Mouse (Mus musculus) activated CD4-positive, CD25-positive, alpha-beta regulatory T cell (primary cell): ENCODE data around the gene Hapln2. TPM values are rescaled to one million over a fixed set of nuclear protein-coding genes. Genes with fewer than 3 reads are reported as not detected.

Source experiments
- polyA plus RNA-seq, 2 experiments: library from polyadenylated mRNA; unstranded; fragments of 100-300 nt; shearing (Covaris generic); gene quantifications; one replicate each; pipeline ENCODE4 v1.2.1; 2017

Hapln2 gene
- not detected for polyA plus RNA-seq

GRCm38 (mm10) chr3:88027434-88028186 is at the start of gene Hapln2:
TSS of gene Hapln2 (minus strand) at chr3:88027583.

GRCm38 (mm10) chr3:88057902-88058696 is 30.7 kb upstream of the Hapln2 start, which contains the start of gene Naxe:
TSS of gene Naxe (minus strand) at chr3:88058495.

DNA sequence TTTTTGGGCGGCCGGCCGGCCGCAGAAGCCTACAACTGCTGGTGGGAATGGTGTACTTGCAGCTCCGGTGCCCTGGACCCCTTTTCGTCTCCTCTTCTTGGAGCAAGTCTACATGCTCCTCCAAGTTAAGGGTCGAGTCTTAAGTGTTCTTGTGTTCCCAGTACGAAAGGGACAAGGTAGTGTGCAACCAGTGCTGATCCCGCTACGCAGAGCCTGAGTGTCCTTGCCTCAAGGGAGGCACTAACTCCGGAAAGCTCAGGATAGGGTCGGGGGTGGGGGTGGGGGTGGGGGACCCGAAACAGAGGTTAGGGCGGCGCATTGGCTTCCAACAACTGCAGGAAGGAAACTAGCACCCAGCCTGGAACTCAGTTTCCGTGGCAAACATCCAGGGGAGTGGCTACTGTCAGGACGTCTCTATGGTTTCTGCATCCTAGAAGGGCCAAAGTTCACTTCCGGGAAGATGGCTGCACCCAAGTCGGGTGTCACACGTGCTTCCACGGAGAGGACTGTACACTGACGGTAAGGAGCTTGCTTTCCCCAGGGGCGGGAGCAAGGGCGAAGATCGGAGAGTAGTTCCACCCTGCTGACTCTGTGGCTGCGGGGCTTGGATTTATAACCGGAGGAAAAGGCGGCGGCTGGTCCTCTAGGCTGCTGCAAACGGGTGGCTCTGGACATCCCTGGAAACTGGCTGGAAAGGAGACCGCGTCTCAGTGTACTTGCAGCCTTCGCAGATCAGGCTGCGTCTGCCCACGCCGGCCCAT is 15.5 kb upstream of the Hapln2 start, which contains the start of gene Gpatch4:
Gene Gpatch4, plus strand, starts transcription at position 448 of the 761 bp plus-strand sequence.

DNA sequence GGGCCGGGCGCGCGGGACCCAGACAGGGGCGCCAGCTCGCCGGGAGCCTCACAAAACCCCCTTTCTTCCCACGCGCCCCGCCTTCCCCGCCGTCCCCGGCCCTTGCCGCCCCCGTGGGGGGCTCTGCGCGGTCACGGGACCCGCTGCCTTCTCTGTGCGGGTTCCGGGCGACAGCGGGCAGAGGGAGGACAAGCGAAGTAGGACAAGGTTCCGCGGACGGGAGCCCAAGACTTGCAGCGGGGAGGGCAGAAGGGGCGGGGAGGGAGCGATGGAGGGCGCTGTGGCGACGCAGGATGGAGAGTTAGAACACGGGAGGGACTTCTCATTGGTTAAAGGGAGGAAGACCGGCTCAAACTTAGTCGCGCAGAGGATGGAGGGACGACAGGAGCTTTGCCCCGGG is 27.2 kb downstream of the Hapln2 start, which contains the start of gene Bcan:
Gene Bcan, minus strand, starts transcription at position 50 of the 400 bp plus-strand sequence.

Other genes with a start within 250 kb of the Hapln2 start
- under 1 TPM in 1 of 2 experiments, not detected in 1; 0.23 TPM for gene Ntrk1, start 232.4 kb downstream of the Hapln2 start, polyA plus RNA-seq
- under 1 TPM; 0.34 to 0.94 TPM for gene Insrr, start 230.6 kb downstream of the Hapln2 start, polyA plus RNA-seq
- 10 to 100 TPM; 24.8 to 77.5 TPM for gene Pear1, start 203.3 kb downstream of the Hapln2 start, polyA plus RNA-seq
- 100 to 1,000 TPM; 228 to 330 TPM for gene Sh2d2a, start 180.8 kb downstream of the Hapln2 start, polyA plus RNA-seq
- gene Prcc, start 142.0 kb downstream of the Hapln2 start, polyA plus RNA-seq, result 10 to 100 TPM; 13.8 to 16.3 TPM
- gene Hdgf, start 121.3 kb downstream of the Hapln2 start, polyA plus RNA-seq, result 100 to 1,000 TPM; 146 to 171 TPM
- 100 to 1,000 TPM; 105 to 156 TPM for gene Mrpl24, start 108.1 kb downstream of the Hapln2 start, polyA plus RNA-seq
- gene Isg20l2, start 97.3 kb downstream of the Hapln2 start, polyA plus RNA-seq, result 10 to 100 TPM; 35.7 to 42.3 TPM
- gene Rrnad1, start 96.9 kb downstream of the Hapln2 start, polyA plus RNA-seq, result 10 to 100 TPM; 18.7 to 20.8 TPM
- gene Crabp2, start 78.9 kb downstream of the Hapln2 start, polyA plus RNA-seq, result under 1 TPM in 1 of 2 experiments, not detected in 1; 0.63 TPM
- gene Nes, start 56.5 kb downstream of the Hapln2 start, polyA plus RNA-seq, result under 1 TPM in 1 of 2 experiments, not detected in 1; 0.15 TPM
- not detected for gene Bcan, start 27.4 kb downstream of the Hapln2 start, polyA plus RNA-seq
- 10 to 100 TPM; 16.3 to 32.1 TPM for gene Gpatch4, start 15.5 kb upstream of the Hapln2 start, polyA plus RNA-seq
- gene Naxe, start 30.9 kb upstream of the Hapln2 start, polyA plus RNA-seq, result 100 to 1,000 TPM in 1 of 2 experiments, 10 to 100 TPM in 1; 83.1 to 104 TPM
- gene Ttc24, start 50.7 kb upstream of the Hapln2 start, polyA plus RNA-seq, result under 1 TPM in 1 of 2 experiments, not detected in 1; 0.07 TPM
- 1 to 10 TPM in 1 of 2 experiments, under 1 TPM in 1; 0.61 to 2.1 TPM for gene Iqgap3, start 54.4 kb upstream of the Hapln2 start, polyA plus RNA-seq
- gene Mef2d, start 114.8 kb upstream of the Hapln2 start, polyA plus RNA-seq, result 10 to 100 TPM; 71.6 to 97.8 TPM
- gene Rhbg, start 227.1 kb upstream of the Hapln2 start, polyA plus RNA-seq, result under 1 TPM; 0.12 to 0.17 TPM